Mouse (Mus musculus): Measurements from ENCODE around the gene Chil1. TPM values are rescaled to one million over a fixed set of nuclear protein-coding genes. Genes with fewer than 3 reads are reported as not detected.

Chil1 gene
- polyA plus RNA-seq (2015; fragmentation: Nextera tagmentation; extraction: Ambion mirVana), result 1.5 and 3.3 TPM in 2 replicates

DNA sequence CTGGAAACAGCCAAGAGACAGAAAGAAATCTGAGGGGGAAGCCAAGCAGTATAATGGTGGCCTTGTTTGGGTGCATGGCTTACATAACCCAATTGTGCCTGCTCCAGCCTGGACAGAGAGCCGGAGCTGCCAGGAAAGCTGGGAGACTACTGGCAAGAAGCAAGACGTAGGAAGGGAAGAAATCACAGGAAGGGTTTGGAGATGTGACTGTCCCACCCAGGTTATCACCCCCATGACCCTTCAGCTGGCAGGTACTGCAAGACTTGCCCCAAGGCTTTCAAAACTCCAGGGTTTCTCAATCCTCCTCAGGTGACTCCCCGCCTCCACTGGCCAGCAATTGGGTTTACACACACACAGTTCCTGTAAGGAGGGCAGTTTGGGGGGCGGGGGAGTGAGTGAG, at the start of gene Chil1:
Chil1 (plus strand) TSS at position 152 of the 400 bp plus-strand sequence.
- H3K9ac ChIP-seq, result no peak within 1 kb of the TSS
- no peaks in the 10 kb centered on the region for H3K36me3 ChIP-seq (replicated peaks)
- H3K9me3 ChIP-seq, result no peaks in the 10 kb centered on the region
- no peak within 1 kb of the TSS for H3K4me3 ChIP-seq
- no peaks in the 10 kb centered on the region for H3K27me3 ChIP-seq (replicated peaks)
- ATAC-seq (replicated peaks), result no peak
- H3K27ac ChIP-seq, result no peak within 1 kb of the TSS
- H3K4me2 ChIP-seq, result no peak within 1 kb of the TSS
- H3K4me1 ChIP-seq, result no peaks in the 10 kb centered on the region
- WGBS, result 54% methylated on average over 4 of the region's 4 CpGs

- H3K4me2 ChIP-seq, result no peak overlapping the region
- 64% methylated on average over 11 of the region's 11 CpGs for WGBS
- no peaks in the 10 kb centered on the region for H3K27me3 ChIP-seq (replicated peaks)
- H3K9me3 ChIP-seq, result no peaks in the 10 kb centered on the region
- H3K27ac ChIP-seq, result no peak overlapping the region
- no peak overlapping the region for H3K4me3 ChIP-seq
- no peaks in the 10 kb centered on the region for H3K4me1 ChIP-seq
- no peak overlapping the region for H3K9ac ChIP-seq
- H3K36me3 ChIP-seq (replicated peaks), result no peaks in the 10 kb centered on the region
- ATAC-seq (replicated peaks), result no peak
Observed at GRCm38 (mm10) chr1:134133316-134133715, 48.7 kb upstream of the Chil1 start.

DNA sequence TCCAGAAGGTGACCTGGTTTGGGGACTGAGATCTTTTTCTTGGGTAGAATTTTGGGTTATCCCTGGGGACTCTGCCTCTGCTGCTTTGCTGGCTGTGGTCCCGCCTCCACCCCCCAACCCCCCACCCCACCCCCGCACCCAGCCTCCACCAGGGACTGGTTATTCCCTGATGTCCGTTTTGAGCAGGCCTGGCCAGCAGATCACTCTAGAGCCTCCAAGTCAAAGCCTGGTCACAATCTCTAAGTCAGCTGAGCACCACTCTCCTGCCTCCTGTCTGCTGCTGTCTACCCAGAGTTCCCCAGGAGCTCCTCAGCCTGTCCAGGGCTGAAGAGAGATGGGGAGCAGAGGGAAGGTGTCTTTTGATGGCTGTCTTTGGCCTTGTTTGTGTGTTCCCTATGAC, 45.6 kb upstream of the Chil1 start:
- H3K4me2 ChIP-seq, result no peak overlapping the region

DNA sequence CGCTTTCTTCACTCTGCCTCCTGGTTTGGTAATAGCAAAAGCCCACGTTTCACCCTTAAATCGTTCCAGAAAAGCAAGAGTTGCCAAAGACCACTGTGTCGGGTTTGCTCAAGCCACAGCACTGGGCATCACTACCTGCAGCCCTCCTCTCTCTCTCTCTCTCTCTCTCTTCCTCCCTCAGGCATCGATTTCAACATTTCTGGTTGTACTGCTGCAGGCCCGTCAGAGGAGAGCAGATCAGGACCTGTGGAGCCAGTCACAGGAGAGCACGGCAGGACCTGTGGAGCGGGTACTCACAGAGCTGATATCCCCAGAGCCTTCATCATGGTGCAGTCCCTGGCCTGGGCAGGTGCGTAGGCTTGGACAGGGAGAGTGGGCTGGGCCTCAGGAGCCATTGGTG, 43.6 kb upstream of the Chil1 start:
- H3K27me3 ChIP-seq (replicated peaks), result no peaks in the 10 kb centered on the region
- 90% methylated on average over 9 of the region's 9 CpGs for WGBS
- H3K9me3 ChIP-seq, result no peaks in the 10 kb centered on the region
- H3K4me2 ChIP-seq, result no peak overlapping the region
- H3K27ac ChIP-seq, result no peak overlapping the region
- no peaks in the 10 kb centered on the region for H3K36me3 ChIP-seq (replicated peaks)
- no peak overlapping the region for H3K9ac ChIP-seq
- ATAC-seq (replicated peaks), result no peak
- H3K4me3 ChIP-seq, result no peak overlapping the region
- peaks cover 14% of the 10 kb centered on the region for H3K4me1 ChIP-seq

More for the DNA sequence above, 45.6 kb upstream of the Chil1 start:
- H3K36me3 ChIP-seq (replicated peaks), result no peaks in the 10 kb centered on the region
- no peak overlapping the region for H3K4me3 ChIP-seq
- no peaks in the 10 kb centered on the region for H3K4me1 ChIP-seq
- H3K27ac ChIP-seq, result no peak overlapping the region
- H3K9me3 ChIP-seq, result no peaks in the 10 kb centered on the region
- 58% methylated on average over 3 of the region's 3 CpGs for WGBS
- H3K27me3 ChIP-seq (replicated peaks), result no peaks in the 10 kb centered on the region
- H3K9ac ChIP-seq, result no peak overlapping the region
- no peak for ATAC-seq (replicated peaks)

DNA sequence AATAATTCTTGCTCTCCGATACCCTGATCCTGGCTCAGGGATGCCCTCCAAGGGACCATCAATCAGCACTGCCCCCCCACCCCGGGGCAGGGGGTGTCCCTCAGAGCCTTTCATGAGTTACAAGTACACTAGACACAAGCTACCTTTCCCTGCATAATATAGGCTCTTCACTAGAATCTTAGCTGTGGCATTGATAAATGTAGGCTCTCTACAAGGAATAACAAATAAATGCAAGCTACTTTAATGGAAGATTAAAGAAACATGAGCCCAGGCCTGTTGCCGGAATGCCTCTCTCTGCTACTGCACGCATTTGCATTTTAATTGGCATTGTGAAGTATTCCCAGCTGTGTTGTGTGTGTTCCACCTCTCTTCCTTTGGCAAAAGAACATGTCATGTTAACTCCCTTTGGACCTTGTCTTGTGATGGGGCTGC, 39.6 kb upstream of the Chil1 start:
- H3K27ac ChIP-seq, result peak overlapping the region; percentile 64
- 21% methylated on average over 4 of the region's 4 CpGs for WGBS

DNA sequence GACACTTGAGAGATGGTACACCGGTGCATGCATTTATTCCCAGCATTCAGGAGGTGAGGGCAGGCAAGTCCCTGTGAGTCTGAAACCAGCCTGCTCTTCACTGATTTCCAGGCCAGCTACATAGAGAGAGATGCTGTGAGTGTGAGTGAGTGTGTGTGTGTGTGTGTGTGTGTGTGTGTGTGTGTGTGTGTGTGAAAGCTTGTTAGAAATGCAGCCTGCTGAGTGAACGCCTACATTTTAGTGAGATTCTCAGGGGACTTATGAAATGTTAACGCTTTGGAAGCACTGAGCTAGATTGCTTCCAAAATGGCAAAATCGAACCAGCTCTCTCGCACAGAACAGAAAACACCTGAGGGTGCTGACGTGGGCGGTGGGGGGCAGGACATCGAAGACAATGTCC, 35.9 kb upstream of the Chil1 start:
- H3K27me3 ChIP-seq (replicated peaks), result no peaks in the 10 kb centered on the region
- 77% methylated on average over 8 of the region's 8 CpGs for WGBS
- peaks cover 14% of the 10 kb centered on the region for H3K4me1 ChIP-seq
- no peak overlapping the region for H3K27ac ChIP-seq
- H3K4me3 ChIP-seq, result no peak overlapping the region
- H3K36me3 ChIP-seq (replicated peaks), result no peaks in the 10 kb centered on the region
- H3K9ac ChIP-seq, result no peak overlapping the region
- no peak overlapping the region for H3K4me2 ChIP-seq
- no peak for ATAC-seq (replicated peaks)
- no peaks in the 10 kb centered on the region for H3K9me3 ChIP-seq

More for the DNA sequence above, 39.6 kb upstream of the Chil1 start:
- Histone ChIP-seq H3K4me2 (no peak overlapping the region), H3K36me3 (replicated peaks) (no peaks in the 10 kb centered on the region), H3K27me3 (replicated peaks) (no peaks in the 10 kb centered on the region), H3K9me3 (no peaks in the 10 kb centered on the region), H3K4me3 (no peak overlapping the region), H3K9ac (no peak overlapping the region), H3K4me1 (peaks cover 14% of the 10 kb centered on the region)
- peak; percentile 60; the same call in 1 of the 2 replicates for ATAC-seq (replicated peaks)

DNA sequence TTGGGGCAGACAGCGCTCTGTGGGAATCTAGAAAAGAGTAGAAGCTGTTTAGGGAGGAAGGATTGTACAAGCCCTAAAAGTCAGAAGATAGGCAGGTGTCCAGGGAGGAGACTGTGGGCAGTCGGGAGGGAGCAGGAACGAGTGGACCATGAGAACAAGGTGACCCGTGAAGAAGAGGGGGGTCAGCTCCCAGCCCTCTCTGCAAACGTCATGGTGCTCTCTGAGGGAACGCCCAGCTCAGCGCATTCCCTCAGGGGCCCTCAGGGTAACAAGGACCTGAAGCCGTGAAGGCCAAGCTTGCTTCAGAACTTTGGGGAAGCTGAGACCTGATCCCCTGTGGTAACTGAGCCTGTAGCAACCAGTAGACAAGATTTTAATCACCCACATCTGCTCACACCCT, 31.9 kb upstream of the Chil1 start:
- ATAC-seq (replicated peaks), result no peak
- Histone ChIP-seq H3K36me3 (replicated peaks) (no peaks in the 10 kb centered on the region), H3K27ac (no peak overlapping the region), H3K27me3 (replicated peaks) (0 out of 2 replicates have a peak, but pooled peaks cover 8% of the 10 kb centered on the region), H3K9ac (no peak overlapping the region), H3K4me2 (no peak overlapping the region), H3K9me3 (no peaks in the 10 kb centered on the region), H3K4me1 (no peaks in the 10 kb centered on the region), H3K4me3 (no peak overlapping the region)
- 76% methylated on average over 8 of the region's 8 CpGs for WGBS

- Histone ChIP-seq H3K9me3 (no peaks in the 10 kb centered on the region), H3K9ac (no peak overlapping the region), H3K4me2 (no peak overlapping the region), H3K4me1 (no peaks in the 10 kb centered on the region), H3K4me3 (no peak overlapping the region), H3K27me3 (replicated peaks) (0 out of 2 replicates have a peak, but pooled peaks cover 8% of the 10 kb centered on the region), H3K36me3 (replicated peaks) (no peaks in the 10 kb centered on the region), H3K27ac (no peak overlapping the region)
- no peak for ATAC-seq (replicated peaks)
- 92% methylated on average over 9 of the region's 9 CpGs for WGBS
Observed at GRCm38 (mm10) chr1:134150745-134151144, 31.2 kb upstream of the Chil1 start.

DNA sequence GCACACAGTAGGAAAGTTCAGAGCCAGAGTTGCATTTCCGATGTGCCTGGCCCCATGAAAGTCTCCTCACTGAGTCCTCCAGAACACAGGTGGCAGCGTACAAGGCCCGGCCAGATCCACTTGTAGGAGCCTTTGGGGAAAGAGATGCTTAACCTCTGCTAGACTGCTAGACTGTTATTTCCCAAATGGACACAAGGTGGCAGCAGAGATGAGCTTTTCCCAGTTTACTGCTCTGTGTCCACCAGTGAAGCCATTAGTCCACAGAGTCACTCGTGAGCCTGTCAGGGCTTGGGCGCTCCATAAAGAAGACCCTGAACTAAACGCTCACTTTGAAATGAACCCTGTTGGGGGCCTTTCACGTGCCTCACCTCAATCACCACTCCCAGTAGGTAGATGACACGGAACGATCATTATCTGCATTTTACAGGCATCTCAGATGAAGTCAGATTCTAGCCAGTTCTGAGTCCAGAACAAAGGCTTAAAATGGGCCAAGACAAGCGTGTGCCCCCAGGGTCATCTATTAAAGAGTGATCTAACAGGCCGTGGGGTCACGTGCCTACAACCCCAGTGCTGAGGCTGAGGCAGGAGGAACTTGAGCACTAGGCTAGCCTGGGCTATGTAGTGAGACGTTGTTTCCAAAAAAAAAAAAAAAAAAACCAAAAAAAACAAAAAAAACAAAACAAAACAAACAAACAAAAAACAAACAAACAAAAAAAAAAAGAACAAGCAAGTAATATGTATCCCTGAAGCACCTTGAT, 30.1 kb upstream of the Chil1 start:
- no peaks in the 10 kb centered on the region for H3K36me3 ChIP-seq (replicated peaks)
- 0 out of 2 replicates have a peak, but pooled peaks cover 8% of the 10 kb centered on the region for H3K27me3 ChIP-seq (replicated peaks)
- no peak overlapping the region for H3K9ac ChIP-seq
- no peaks in the 10 kb centered on the region for H3K9me3 ChIP-seq
- H3K4me1 ChIP-seq, result no peaks in the 10 kb centered on the region
- no peak overlapping the region for H3K27ac ChIP-seq
- 32% methylated on average over 13 of the region's 13 CpGs for WGBS
- no peak overlapping the region for H3K4me3 ChIP-seq
- peak; percentile 89 for ATAC-seq (replicated peaks)
- no peak overlapping the region for H3K4me2 ChIP-seq

DNA sequence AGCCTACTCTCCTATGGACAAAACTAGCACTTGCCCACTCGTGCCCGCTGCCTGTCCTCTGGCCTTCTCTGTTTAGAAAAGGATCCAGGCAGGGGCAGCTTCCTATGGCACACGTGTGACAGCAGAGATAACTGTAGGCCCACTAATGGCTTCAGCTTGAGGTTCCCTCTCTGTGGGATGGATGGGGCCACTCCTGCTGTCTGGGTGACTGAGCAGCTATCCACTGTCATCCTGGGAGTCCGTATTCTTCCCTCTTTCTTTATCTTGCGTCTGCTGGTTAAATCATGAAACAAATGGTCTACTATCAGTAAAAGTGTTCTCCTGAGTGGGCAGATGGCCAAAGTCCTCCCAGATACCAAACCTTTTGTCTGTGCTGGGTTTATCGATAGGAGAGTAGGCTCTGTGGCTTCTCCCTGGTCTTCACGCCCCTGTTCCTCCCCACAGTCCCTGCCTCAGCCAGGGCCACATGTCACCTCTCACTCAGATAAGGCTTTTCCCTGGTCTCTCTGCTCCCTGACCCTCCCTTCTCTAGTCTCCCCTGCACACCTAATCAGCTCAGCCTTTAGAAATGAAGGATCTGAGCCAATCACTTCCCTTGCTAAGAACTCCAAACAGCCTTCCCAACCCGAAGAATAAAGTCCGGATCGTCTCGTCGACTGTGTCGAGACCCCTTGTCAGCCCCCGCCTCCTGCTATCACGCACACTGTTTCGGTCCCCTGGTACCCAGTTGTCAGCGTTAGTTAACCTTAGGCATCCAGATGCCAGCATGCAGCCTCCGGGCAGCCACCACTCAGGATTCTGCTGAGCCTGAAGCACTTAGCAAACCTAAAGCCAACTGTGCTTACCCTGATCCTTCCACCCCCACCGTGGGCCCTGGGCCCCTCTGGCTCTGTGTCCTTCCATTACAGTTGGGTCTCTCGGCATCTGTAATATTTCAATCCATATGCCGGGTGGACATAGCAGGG, 29.1 kb upstream of the Chil1 start:
- Histone ChIP-seq H3K27me3 (replicated peaks) (0 out of 2 replicates have a peak, but pooled peaks cover 8% of the 10 kb centered on the region), H3K4me3 (no peak overlapping the region), H3K4me2 (no peak overlapping the region), H3K27ac (no peak overlapping the region), H3K4me1 (no peaks in the 10 kb centered on the region), H3K36me3 (replicated peaks) (no peaks in the 10 kb centered on the region), H3K9ac (no peak overlapping the region), H3K9me3 (no peaks in the 10 kb centered on the region)
- WGBS, result 77% methylated on average over 21 of the region's 21 CpGs
- ATAC-seq (replicated peaks), result no peak

DNA sequence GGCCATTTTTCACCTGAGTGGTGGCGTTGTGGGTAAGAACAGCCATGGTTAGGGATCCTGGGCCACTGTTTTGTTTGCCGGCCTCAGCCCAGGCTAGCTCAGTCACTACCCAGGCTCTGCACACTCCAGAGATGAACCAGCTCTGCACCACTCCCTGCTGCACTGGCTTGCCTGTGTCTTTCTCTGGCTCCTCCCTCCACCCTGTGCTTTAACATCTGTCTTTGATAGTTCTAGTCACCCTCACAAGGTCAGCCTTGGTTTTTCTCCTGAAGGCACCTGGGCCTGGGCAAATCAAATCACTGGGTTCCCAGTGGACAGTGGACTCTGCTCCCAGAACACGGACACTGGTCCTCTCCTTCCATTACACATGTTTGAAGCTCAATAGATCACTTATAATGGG, 27.9 kb upstream of the Chil1 start:
- no peak overlapping the region for H3K4me2 ChIP-seq
- no peak overlapping the region for H3K27ac ChIP-seq
- 0 out of 2 replicates have a peak, but pooled peaks cover 8% of the 10 kb centered on the region for H3K27me3 ChIP-seq (replicated peaks)
- H3K9me3 ChIP-seq, result no peaks in the 10 kb centered on the region
- no peaks in the 10 kb centered on the region for H3K36me3 ChIP-seq (replicated peaks)
- H3K4me1 ChIP-seq, result no peaks in the 10 kb centered on the region
- H3K9ac ChIP-seq, result no peak overlapping the region
- no peak for ATAC-seq (replicated peaks)
- 90% methylated on average over 3 of the region's 3 CpGs for WGBS
- H3K4me3 ChIP-seq, result no peak overlapping the region

DNA sequence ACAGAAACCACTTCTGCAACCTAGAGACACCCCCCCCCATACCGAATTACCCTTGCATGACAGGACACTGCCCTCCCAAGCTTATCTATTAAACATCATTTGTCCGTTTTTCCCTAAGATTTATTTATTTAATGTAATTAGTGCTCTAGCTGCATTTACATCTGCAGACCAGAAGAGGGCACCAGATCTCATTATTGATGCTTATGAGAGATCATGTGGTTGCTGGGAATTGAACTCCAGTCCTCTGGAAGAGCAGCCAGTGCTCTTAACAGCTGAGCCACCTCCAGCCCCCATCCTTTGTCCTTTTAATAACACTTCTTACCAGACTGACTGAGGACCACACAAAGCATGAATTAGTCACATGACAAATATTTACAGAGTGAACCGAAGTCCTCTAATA, 27.3 kb upstream of the Chil1 start:
- Histone ChIP-seq H3K36me3 (replicated peaks) (no peaks in the 10 kb centered on the region), H3K4me1 (no peaks in the 10 kb centered on the region)
- ATAC-seq (replicated peaks), result no peak

More for the DNA sequence above, 27.3 kb upstream of the Chil1 start:
- Histone ChIP-seq H3K4me3 (no peak overlapping the region), H3K9me3 (no peaks in the 10 kb centered on the region), H3K4me2 (no peak overlapping the region), H3K9ac (no peak overlapping the region), H3K27ac (no peak overlapping the region), H3K27me3 (replicated peaks) (0 out of 2 replicates have a peak, but pooled peaks cover 8% of the 10 kb centered on the region)
- WGBS, result 58% methylated on average over 3 of the region's 3 CpGs

All from midbrain, embryonic 15.5 days (tissue).